Mouse (Mus musculus) cerebellum, postnatal 14 days (tissue): ENCODE data around the gene Krt19.

Experiments used
- DNase-seq, 2 experiments: peaks; one replicate each; pipeline ENCODE4 v3.0.0; 2021; ENCODE audit warnings: mixed read lengths in 2 of 2

Krt19 gene

DNA sequence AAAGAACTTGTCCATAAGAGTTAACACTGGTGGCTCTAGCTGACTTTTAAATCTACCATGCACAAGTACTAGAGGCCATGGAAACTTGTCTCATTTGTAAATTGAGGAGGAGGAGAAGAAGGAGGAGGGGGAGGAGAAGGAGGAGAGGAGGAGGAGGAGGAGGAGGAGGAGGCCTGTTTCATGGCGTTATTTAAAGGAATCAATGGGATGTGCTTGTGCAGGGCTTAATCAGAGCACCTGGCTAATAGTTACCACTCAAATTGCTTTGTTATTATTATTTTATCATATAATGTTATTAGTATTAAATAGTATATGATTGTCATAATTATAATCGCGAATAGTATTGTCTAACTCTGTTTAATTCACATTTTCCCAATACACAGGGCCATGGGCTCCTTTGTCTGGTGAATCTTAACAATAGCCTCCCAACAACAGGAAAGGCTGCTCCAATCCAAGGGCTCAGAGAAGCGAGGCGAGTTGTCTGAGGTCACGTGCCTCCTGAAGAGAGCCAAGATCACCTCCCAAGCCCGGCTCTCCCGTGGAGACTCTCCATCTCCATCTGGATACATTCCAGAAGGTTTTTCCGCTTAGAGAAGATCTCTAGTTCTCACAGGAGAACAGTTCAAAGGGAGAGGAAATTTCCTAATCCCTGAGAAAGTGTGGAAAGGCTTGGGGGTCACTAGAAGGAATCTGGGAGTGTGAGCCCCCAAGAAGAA is at the start of gene Krt19:
Gene Krt19 (minus strand): TSS at position 51 of the 716 bp plus-strand sequence.
- DNase-seq = peak; percentile 37 to 44

DNA sequence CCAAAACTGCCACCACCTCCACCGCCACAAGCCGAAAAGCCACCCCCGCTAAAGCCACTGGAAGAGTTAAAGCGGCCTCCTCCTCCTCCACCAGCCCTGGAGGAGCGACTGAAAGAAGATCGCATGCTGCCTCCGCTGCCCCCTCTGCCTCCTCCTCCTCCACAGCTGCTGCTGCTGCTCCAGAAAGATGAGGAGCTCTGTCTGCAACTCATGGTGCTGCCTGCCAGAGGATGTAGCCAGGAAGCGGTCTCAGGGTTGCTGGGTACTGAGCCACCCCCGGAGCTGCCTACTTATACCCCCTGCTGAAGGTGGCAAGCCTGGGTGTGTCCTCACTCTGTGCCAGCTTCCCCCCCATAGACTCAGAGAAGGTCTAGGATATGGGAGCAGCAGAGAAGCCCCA is 44.5 kb upstream of the Krt19 start, which contains the start of gene Krt9:
Gene Krt9 (minus strand): TSS at position 255 of the 400 bp plus-strand sequence.
- no peak for DNase-seq

DNA sequence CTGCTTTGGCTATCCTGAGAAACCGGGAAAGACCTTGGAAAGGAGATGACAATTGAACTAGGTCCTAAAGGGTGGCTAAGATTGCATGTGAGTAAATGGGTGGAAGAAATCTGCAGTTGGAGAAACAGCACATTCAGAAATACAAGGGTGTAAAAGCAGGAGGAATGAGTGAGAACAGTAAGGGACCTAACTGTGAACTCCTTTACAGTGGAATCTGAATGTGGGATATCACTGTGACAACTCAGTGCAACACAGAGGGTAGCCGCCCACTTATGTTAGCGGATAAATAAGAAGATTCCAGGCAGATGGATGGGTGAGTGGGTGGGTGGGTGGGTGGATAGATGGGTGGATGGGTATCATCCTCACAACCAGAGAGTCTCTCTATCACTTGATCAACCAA is 43.4 kb upstream of the Krt19 start:
- no peak for DNase-seq

DNA sequence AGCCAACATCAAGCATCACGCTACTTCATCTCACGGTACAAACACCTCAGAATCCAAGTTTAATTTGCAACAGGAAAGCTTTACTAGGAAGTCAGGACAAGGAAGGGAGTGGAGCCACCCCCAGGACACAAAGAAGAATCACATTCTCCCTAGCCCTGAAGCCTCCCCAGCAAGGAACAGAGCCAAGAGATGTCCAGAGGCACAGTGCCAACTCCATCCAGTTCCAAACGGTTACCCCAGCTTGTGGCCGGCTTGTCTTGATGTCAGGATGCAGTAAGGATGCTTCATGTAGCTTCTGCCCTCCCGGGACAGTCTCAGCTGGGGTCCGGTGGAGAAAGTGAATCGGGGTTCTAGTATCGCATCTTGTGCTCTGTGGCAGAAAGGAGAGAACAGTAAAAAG is 38.3 kb upstream of the Krt19 start:
- DNase-seq = peak; percentile 48 to 61

GRCm38 (mm10) chr11:100181725-100182124 is 33.3 kb upstream of the Krt19 start:
- DNase-seq = no peak

DNA sequence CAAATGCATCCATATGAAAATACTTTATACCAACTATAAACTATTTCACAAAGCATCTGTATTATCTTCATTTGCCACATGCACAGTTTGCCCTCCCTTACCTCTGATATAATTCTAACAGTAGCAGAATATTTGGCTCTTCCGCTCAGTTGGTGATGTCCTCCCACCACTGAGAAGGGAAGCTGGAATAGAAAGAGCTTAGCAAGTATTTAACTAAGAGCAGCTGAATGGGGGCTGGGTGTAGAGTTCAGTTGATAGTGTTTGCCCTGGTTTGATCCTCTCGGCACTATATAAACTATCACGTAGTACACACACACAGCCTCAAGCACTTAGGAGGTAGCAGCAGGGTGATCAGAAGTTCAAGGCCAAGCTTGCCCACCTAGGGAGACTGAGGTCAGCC is 30.8 kb upstream of the Krt19 start:
- DNase-seq = no peak

- no peak for DNase-seq
Measured at GRCm38 (mm10) chr11:100178307-100178706, 29.8 kb upstream of the Krt19 start.

- no peak for DNase-seq
Measured at GRCm38 (mm10) chr11:100176791-100177190, 28.3 kb upstream of the Krt19 start.

GRCm38 (mm10) chr11:100168765-100169762 is 20.6 kb upstream of the Krt19 start:
- DNase-seq = peak; percentile 85 to 92

DNA sequence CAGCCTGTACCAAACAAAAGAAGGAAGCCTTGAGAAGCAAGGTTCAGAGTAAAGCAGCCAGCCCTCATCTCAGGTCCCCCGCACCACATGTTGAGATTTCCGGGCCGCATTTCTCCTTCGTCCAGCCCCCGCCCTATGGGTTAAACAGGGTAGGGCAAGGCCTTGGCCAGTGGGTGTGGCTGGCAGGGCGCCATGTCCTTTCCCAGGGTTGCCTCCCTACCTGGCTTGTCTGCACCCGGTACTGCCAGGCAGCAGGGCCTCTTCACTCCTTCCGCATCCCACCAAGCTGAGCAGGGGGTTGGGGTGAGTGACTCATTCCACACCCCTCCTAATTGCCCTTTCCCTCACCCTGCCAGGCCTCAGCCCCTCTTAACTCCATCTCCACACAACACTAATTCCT is 19.6 kb upstream of the Krt19 start:
- DNase-seq = peak in 1 of 2 experiments; percentile 34

DNA sequence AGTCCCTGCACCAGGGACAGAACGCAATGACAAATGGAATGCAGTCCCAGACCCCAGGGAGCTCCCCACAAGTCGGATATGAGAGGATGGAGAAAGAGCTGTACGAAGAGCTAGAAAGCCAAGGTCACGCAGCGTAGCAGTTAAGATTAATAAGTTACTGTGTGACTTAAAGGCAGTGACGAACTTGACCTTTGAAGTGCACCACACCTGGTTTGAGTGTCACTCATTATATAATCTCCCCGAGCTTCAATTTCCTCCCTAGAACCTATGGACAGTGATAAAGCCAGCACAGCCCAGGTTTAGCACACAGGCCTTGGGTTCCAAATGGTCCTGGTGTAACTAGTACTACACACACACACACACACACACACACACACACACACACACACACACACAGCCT is 15.9 kb upstream of the Krt19 start:
- no peak for DNase-seq

- no peak for DNase-seq
Measured at GRCm38 (mm10) chr11:100157908-100158477, 9.5 kb upstream of the Krt19 start.

- DNase-seq = no peak
Measured at GRCm38 (mm10) chr11:100157331-100157730, 8.9 kb upstream of the Krt19 start.

DNA sequence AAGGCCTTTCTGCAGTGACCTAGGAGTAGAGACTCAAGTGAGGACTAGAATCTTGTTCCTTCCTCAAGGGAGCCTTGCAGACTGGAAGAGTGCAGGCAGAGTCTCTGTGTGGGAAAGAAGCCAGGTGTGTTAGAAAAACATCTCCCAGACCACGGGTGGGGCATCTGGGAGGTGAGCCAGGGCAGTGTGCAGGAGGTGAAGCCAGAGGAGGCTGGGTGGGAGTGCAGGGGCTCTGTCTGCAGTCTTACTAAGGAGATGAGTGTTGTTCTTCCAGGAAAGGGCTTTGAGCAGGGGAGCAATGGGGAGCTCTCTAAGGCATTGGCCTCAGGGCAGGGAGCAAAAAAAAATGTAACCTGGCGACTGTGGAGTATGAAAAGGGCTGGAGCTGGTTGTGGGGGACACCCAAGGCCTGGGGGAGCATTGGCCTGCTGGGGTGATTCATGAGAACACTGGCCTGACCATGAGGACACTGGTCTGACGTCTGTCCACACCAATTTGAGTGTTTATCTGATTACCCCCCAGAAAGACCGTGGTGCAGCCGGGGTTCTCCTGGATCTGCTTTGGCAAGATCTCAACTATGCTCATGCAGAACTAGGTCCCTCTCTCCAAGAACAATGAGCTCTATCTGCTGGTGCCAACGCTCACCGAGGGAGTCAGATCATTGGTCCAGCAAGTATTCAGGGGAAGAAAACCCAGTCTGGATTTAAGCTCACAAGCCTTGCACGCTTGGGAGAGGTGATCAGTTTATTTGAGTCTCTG is 7.2 kb upstream of the Krt19 start:
- no peak for DNase-seq

- DNase-seq = no peak
Measured at GRCm38 (mm10) chr11:100147566-100148353, 705 bp downstream of the Krt19 start.

- no peak for DNase-seq
Measured at GRCm38 (mm10) chr11:100145858-100146560, 2.5 kb downstream of the Krt19 start.

- no peak for DNase-seq
Measured at GRCm38 (mm10) chr11:100145104-100145503, 3.4 kb downstream of the Krt19 start.

DNA sequence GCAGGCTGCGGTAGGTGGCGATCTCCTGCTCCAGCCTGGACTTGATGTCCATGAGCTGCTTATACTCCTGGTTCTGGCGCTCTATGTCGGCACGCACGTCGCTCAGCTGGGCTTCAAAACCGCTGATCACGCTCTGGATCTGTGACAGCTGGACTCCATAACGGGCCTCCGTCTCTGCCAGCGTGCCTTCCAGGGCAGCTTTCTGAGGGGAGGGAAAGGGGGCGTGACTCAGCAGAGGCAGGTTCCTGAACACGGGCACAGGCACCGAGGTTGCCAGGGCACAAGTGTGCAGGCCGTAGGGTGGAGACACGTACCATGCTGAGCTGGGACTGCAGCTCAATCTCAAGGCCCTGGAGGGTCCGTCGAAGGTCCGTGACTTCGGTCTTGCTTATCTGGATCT is 7.5 kb downstream of the Krt19 start:
- no peak for DNase-seq

GRCm38 (mm10) chr11:100139391-100139790 is 9.1 kb downstream of the Krt19 start:
- no peak for DNase-seq

DNA sequence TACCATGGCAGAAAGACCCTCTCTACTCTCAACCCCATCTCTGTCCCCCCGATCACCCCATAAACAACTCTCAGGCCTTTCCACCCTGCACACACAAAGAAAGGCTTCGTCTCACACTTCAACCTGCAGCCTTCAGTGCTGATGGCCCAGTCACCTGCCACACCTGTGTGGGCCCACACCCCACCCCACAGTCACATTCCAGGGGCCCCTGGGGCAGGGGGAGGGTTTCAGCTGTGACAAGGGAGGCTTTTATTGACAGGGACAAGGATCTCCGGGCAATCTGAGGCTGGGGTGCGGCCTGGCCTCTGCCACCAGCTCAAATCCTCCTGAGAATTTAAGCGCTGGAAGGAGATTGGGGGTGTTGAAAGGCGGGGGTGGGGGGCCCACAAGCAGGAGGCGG is 9.7 kb downstream of the Krt19 start:
- no peak for DNase-seq

- DNase-seq = no peak
Measured at GRCm38 (mm10) chr11:100137693-100138092, 10.8 kb downstream of the Krt19 start.
